Mouse (Mus musculus) embryonic facial prominence, embryonic 15.5 days (tissue): Measurements from ENCODE around the gene Slc22a23. TPM values are rescaled to one million over a fixed set of nuclear protein-coding genes. Genes with fewer than 3 reads are reported as not detected.
A peak's percentile ranks its signal among the peaks of the same experiment; 100 is the strongest.

Experiments
- ATAC-seq: fragments of 200-750 bp; cut with Nextera tagmentation; 2 replicates; pipeline ENCODE4 v1.8.0; 2017; ENCODE audit warnings: low read depth, moderate TSS enrichment; ENCODE audit not compliant: insufficient number of reproducible peaks, low FRiP score, low TSS enrichment
- H3K27ac ChIP-seq: fragments of 300-500 bp; sonication (generic); replicated peaks from 2 replicates; pipeline ENCODE4 v1.5.1; 2015; ENCODE audit warnings: mild to moderate bottlenecking, inconsistent platforms
- H3K27me3 ChIP-seq: fragments of 300-500 bp; sonication (generic); 2 replicates; pipeline ENCODE4 v1.6.1; 2015; ENCODE audit warnings: inconsistent platforms
- H3K36me3 ChIP-seq: fragments of 300-500 bp; sonication (generic); 2 replicates; pipeline ENCODE4 v1.6.1; 2015; ENCODE audit warnings: mild to moderate bottlenecking, inconsistent platforms
- H3K4me1 ChIP-seq: fragments of 300-500 bp; sonication (generic); 2 replicates; pipeline ENCODE4 v1.6.1; 2015; ENCODE audit warnings: inconsistent platforms
- H3K4me2 ChIP-seq: fragments of 300-500 bp; sonication (generic); replicated peaks from 2 replicates; pipeline ENCODE4 v1.6.1; 2015; ENCODE audit warnings: mild to moderate bottlenecking, inconsistent platforms
- H3K4me3 ChIP-seq: fragments of 300-500 bp; sonication (generic); replicated peaks from 2 replicates; pipeline ENCODE4 v1.5.1; 2015; ENCODE audit warnings: mild to moderate bottlenecking, inconsistent platforms
- H3K9ac ChIP-seq: fragments of 300-500 bp; sonication (generic); 2 replicates; pipeline ENCODE4 v1.6.1; 2015; ENCODE audit warnings: inconsistent platforms
- H3K9me3 ChIP-seq: fragments of 300-500 bp; sonication (generic); replicated peaks from 2 replicates; pipeline ENCODE4 v1.6.1; 2016; ENCODE audit warnings: inconsistent platforms
- WGBS: fragments of 180-500 bp; shearing (Covaris S2); methylation state at CpG from one replicate; pipeline ENCODE4 v1.1.7; 2015; 5-methylcytosine and 5-hydroxymethylcytosine counted together
- polyA plus RNA-seq: library from polyadenylated mRNA; unstranded; fragments of >200 nt; fragmentation: Nextera tagmentation; extraction: Ambion mirVana; gene quantifications from 2 replicates; pipeline ENCODE4 v1.2.1, GENCODE M21; 2015

Gene Slc22a23
- polyA plus RNA-seq, 1 experiment from 2014 or later: 4.6 TPM

GRCm38 (mm10) chr13:34148181-34148580 is 196.8 kb downstream of the Slc22a23 start:
- no peaks in the 10 kb centered on the region for H3K9me3 ChIP-seq
- no peak overlapping the region for H3K9ac ChIP-seq
- H3K36me3 ChIP-seq: no peaks in the 10 kb centered on the region
- peak overlapping the region; percentile 51; the same call in 1 of the 2 replicates for H3K4me3 ChIP-seq
- WGBS: 73% methylated on average over 3 of the region's 3 CpGs
- no peaks in the 10 kb centered on the region for H3K27me3 ChIP-seq
- H3K27ac ChIP-seq: peak overlapping the region; percentile 88; the same call in 1 of the 2 replicates
- H3K4me1 ChIP-seq: peaks cover 18% of the 10 kb centered on the region
- no peak overlapping the region for H3K4me2 ChIP-seq
- ATAC-seq: no peak

- Histone ChIP-seq H3K4me1 (peaks cover 18% of the 10 kb centered on the region), H3K9ac (no peak overlapping the region), H3K36me3 (no peaks in the 10 kb centered on the region), H3K4me3 (no peak overlapping the region), H3K27me3 (no peaks in the 10 kb centered on the region), H3K27ac (no peak overlapping the region), H3K4me2 (no peak overlapping the region), H3K9me3 (no peaks in the 10 kb centered on the region)
- no peak for ATAC-seq
- 52% methylated on average over 3 of the region's 3 CpGs for WGBS
Observed at GRCm38 (mm10) chr13:34146916-34147315, 198.1 kb downstream of the Slc22a23 start.

DNA sequence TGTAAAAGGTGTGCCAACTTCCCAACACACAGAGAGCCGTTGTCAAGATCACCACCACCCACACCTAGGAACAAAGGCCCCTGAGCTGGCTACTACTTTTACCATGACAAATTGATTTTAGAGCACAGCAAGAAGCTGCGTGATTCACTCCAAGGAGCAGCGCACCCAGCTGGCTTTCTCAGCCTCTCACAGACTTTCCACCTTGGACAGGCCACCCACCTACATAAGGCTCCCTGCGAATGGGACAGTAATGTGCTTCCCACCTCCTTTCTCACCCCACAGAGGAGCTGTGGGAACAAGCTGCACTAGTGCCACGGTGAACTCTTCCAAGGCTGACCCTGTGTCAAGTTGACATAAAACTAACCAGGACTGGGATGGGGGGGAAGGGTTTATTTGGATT is 201.6 kb downstream of the Slc22a23 start:
- ATAC-seq: 0 out of 2 replicates have a peak, but pooled peaks have one; percentile 29
- H3K27me3 ChIP-seq: no peaks in the 10 kb centered on the region
- H3K36me3 ChIP-seq: no peaks in the 10 kb centered on the region
- H3K4me1 ChIP-seq: no peaks in the 10 kb centered on the region
- H3K4me2 ChIP-seq: no peak overlapping the region
- no peaks in the 10 kb centered on the region for H3K9me3 ChIP-seq
- H3K9ac ChIP-seq: no peak overlapping the region
- H3K27ac ChIP-seq: no peak overlapping the region
- H3K4me3 ChIP-seq: no peak overlapping the region
- WGBS: 40% methylated on average over 5 of the region's 5 CpGs

DNA sequence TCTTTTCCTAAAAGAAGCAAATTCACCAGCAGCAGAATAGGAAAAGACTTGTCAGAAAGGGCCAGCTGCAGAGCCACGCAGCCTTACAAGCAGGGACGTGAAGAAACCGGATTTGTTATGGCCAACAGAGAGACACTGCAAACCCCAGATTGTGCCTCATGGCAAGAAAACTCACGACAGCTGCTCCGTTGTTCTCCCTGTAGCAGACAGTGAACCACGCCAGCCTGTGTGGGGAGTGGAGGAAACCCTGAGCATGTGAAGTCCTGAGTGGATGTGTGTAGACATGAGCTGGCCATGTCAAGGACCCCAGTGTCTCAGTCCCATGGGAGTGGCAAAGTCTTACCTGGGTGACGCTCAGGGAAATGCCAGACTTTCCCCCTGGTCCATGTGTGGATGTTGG is 208.4 kb downstream of the Slc22a23 start:
- no peak overlapping the region for H3K4me3 ChIP-seq
- peaks cover 6% of the 10 kb centered on the region; the same call in 1 of the 2 replicates for H3K27me3 ChIP-seq
- H3K9ac ChIP-seq: no peak overlapping the region
- peak overlapping the region; percentile 48 for H3K27ac ChIP-seq
- H3K4me1 ChIP-seq: peaks cover 32% of the 10 kb centered on the region
- WGBS: 21% methylated on average over 7 of the region's 7 CpGs
- 0 out of 2 replicates have a peak, but pooled peaks have one; percentile 74 for ATAC-seq
- H3K36me3 ChIP-seq: no peaks in the 10 kb centered on the region
- H3K9me3 ChIP-seq: no peaks in the 10 kb centered on the region
- no peak overlapping the region for H3K4me2 ChIP-seq

DNA sequence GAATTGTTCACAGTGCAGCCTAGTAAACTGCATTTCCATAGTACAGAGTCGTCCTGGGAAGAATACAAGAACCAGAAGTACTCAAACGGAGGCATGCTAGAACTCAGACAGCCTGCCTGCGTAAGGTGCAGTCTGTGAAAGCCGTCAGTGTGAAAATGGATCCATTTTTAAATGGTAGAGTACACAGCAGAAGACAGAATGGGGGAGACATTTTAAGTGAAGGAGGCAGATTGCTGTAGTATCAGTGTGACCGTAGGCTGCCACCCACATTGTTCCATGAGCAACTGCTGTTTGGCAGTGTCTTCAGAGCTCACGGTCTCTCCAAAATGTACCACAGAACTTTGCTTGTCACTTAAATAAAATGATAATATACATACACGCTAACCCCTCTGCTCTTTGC is 210.7 kb downstream of the Slc22a23 start:
- H3K27ac ChIP-seq: no peak overlapping the region
- peaks cover 47% of the 10 kb centered on the region for H3K4me1 ChIP-seq
- no peak overlapping the region for H3K9ac ChIP-seq
- WGBS: 69% methylated on average over 7 of the region's 7 CpGs
- H3K27me3 ChIP-seq: peaks cover 7% of the 10 kb centered on the region; the same call in 1 of the 2 replicates
- H3K4me3 ChIP-seq: no peak overlapping the region
- no peak for ATAC-seq
- H3K9me3 ChIP-seq: no peaks in the 10 kb centered on the region
- no peak overlapping the region for H3K4me2 ChIP-seq
- H3K36me3 ChIP-seq: no peaks in the 10 kb centered on the region

- H3K9me3 ChIP-seq: no peaks in the 10 kb centered on the region
- H3K4me1 ChIP-seq: peaks cover 51% of the 10 kb centered on the region
- no peak overlapping the region for H3K27ac ChIP-seq
- H3K36me3 ChIP-seq: no peaks in the 10 kb centered on the region
- no peak overlapping the region for H3K9ac ChIP-seq
- peak overlapping the region; percentile 33 for H3K4me2 ChIP-seq
- peaks cover 7% of the 10 kb centered on the region; the same call in 1 of the 2 replicates for H3K27me3 ChIP-seq
- no peak overlapping the region; the same call in 1 of the 2 replicates for H3K4me3 ChIP-seq
- ATAC-seq: no peak
- WGBS: 12% methylated on average over 15 of the region's 15 CpGs
Observed at GRCm38 (mm10) chr13:34133326-34134071, 211.5 kb downstream of the Slc22a23 start.

GRCm38 (mm10) chr13:34132875-34133274 is 212.1 kb downstream of the Slc22a23 start:
- no peak overlapping the region for H3K27ac ChIP-seq
- no peak overlapping the region for H3K4me3 ChIP-seq
- 20% methylated on average over 6 of the region's 6 CpGs for WGBS

DNA sequence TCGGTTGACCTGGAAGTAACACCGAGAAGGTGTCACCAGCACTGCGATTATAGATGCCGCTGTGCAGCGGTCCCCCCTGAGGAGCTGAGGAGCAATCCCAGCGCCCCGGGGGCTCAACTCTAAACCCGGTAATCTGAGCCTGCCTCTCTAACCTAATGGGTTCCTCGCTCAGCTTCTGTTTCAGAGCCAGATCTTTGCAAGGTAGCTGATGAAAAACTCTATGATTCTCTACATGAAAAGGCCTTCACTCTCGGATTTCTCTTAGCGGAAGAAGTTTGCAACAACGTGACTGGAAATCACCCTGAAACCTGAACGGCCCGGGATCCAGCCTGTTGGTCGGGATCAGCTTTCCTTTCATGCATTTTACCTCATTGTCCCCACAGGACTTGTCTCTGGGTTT is 212.7 kb downstream of the Slc22a23 start:
- H3K4me2 ChIP-seq: peak overlapping the region; percentile 87
- peaks cover 54% of the 10 kb centered on the region for H3K4me1 ChIP-seq
- peak overlapping the region; percentile 67 for H3K4me3 ChIP-seq
- 5% methylated on average over 15 of the region's 15 CpGs for WGBS
- H3K9ac ChIP-seq: no peak overlapping the region
- no peak for ATAC-seq
- no peaks in the 10 kb centered on the region for H3K36me3 ChIP-seq
- peak overlapping the region; percentile 84 for H3K27ac ChIP-seq
- peaks cover 7% of the 10 kb centered on the region; the same call in 1 of the 2 replicates for H3K27me3 ChIP-seq
- no peaks in the 10 kb centered on the region for H3K9me3 ChIP-seq

More at GRCm38 (mm10) chr13:34132875-34133274, 212.1 kb downstream of the Slc22a23 start:
- Histone ChIP-seq H3K27me3 (peaks cover 7% of the 10 kb centered on the region; the same call in 1 of the 2 replicates), H3K9ac (no peak overlapping the region), H3K4me1 (peaks cover 54% of the 10 kb centered on the region), H3K36me3 (no peaks in the 10 kb centered on the region), H3K4me2 (0 out of 2 replicates have a peak overlapping the region, but pooled peaks have one; percentile 87), H3K9me3 (no peaks in the 10 kb centered on the region)
- no peak for ATAC-seq

DNA sequence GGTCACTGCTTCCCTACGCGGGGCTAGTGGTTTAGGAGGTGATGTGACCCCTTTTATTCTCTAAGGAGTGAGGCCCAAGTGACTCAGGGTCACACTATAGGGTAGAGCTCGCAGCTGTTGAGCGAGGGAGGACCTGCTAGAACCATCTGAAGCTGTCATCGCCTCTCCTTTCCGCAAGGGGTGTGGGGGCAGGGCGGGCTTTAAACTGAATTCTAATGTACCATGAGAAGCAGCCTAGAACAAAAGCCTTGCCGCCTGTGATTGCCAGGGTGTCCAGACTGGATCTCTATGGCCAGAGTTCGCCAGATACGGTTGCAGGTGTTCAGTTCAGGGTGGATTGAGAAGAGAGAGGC is 213.3 kb downstream of the Slc22a23 start:
- 4% methylated on average over 10 of the region's 10 CpGs for WGBS
- H3K36me3 ChIP-seq: no peaks in the 10 kb centered on the region
- H3K9ac ChIP-seq: no peak overlapping the region
- H3K4me2 ChIP-seq: peak overlapping the region; percentile 87
- H3K4me3 ChIP-seq: peak overlapping the region; percentile 67
- no peaks in the 10 kb centered on the region for H3K9me3 ChIP-seq
- H3K27me3 ChIP-seq: peaks cover 7% of the 10 kb centered on the region; the same call in 1 of the 2 replicates
- peak overlapping the region; percentile 84 for H3K27ac ChIP-seq
- no peak for ATAC-seq
- peaks cover 52% of the 10 kb centered on the region for H3K4me1 ChIP-seq

GRCm38 (mm10) chr13:34131011-34131707 is 213.8 kb downstream of the Slc22a23 start:
- peaks cover 47% of the 10 kb centered on the region for H3K4me1 ChIP-seq
- ATAC-seq: peak; percentile 74
- no peaks in the 10 kb centered on the region for H3K36me3 ChIP-seq
- H3K27me3 ChIP-seq: peaks cover 7% of the 10 kb centered on the region; the same call in 1 of the 2 replicates
- H3K9me3 ChIP-seq: no peaks in the 10 kb centered on the region
- H3K4me2 ChIP-seq: peak overlapping the region; percentile 87
- H3K4me3 ChIP-seq: peak overlapping the region; percentile 67
- WGBS: under 1% methylated on average over 24 of the region's 24 CpGs
- peak overlapping the region; percentile 6; the same call in 1 of the 2 replicates for H3K9ac ChIP-seq
- H3K27ac ChIP-seq: peak overlapping the region; percentile 84

- peak within 1 kb of the TSS; percentile 42 for H3K9ac ChIP-seq
- H3K4me3 ChIP-seq: peak within 1 kb of the TSS; percentile 67
- H3K4me2 ChIP-seq: peak within 1 kb of the TSS; percentile 87
- ATAC-seq: peak; percentile 89
- under 1% methylated on average over 26 of the region's 26 CpGs for WGBS
- no peaks in the 10 kb centered on the region for H3K9me3 ChIP-seq
- peak within 1 kb of the TSS; percentile 84 for H3K27ac ChIP-seq
- H3K27me3 ChIP-seq: peaks cover 7% of the 10 kb centered on the region; the same call in 1 of the 2 replicates
- H3K4me1 ChIP-seq: peaks cover 47% of the 10 kb centered on the region
- peaks cover 4% of the 10 kb centered on the region; the same call in 1 of the 2 replicates for H3K36me3 ChIP-seq
Observed at GRCm38 (mm10) chr13:34130226-34130731, 214.7 kb downstream of the Slc22a23 start, which contains the start of gene Tubb2b. Tubb2b (minus strand) TSS chr13:34130466.
